Mouse (Mus musculus) small intestine, adult 2 months (tissue): Measurements from ENCODE around the gene Lrrc41. TPM values are rescaled to one million over a fixed set of nuclear protein-coding genes. Genes with fewer than 3 reads are reported as not detected.

Experiments
- H3K27ac ChIP-seq: fragments of 200-500 bp; 2 replicates; pipeline ENCODE4 v1.5.1; 2012; ENCODE audit warnings: low read depth, low read length, control low read depth, inconsistent platforms; ENCODE audit not compliant: insufficient read depth
- H3K27me3 ChIP-seq: fragments of 200-500 bp; 2 replicates; pipeline ENCODE4 v1.6.1; 2012; ENCODE audit warnings: mild to moderate bottlenecking, moderate library complexity, low read length, inconsistent platforms; ENCODE audit not compliant: control insufficient read depth, insufficient read depth
- H3K36me3 ChIP-seq: fragments of 200-500 bp; 2 replicates; pipeline ENCODE4 v1.6.1; 2012; ENCODE audit warnings: mild to moderate bottlenecking, low read length, control low read depth, inconsistent platforms; ENCODE audit not compliant: control insufficient read depth, insufficient read depth
- H3K4me1 ChIP-seq: fragments of 200-500 bp; 2 replicates; pipeline ENCODE4 v1.6.1; 2012; ENCODE audit warnings: low read length, inconsistent platforms, mixed read lengths; ENCODE audit not compliant: control insufficient read depth, insufficient read depth, insufficient read length
- H3K4me3 ChIP-seq: fragments of 200-500 bp; 2 replicates; pipeline ENCODE4 v1.5.1; 2012; ENCODE audit warnings: low read depth, mild to moderate bottlenecking, control low read depth, inconsistent platforms, low read length, moderate library complexity
- CTCF ChIP-seq: fragments of 200-500 bp; IDR thresholded peaks from 2 replicates; pipeline ENCODE4 v1.5.1; 2012; ENCODE audit warnings: low read depth, mild to moderate bottlenecking, control low read depth, inconsistent platforms, low read length, moderate library complexity, mixed read lengths; ENCODE audit not compliant: insufficient replicate concordance, insufficient read length; ENCODE audit errors: extremely low read depth
- POLR2A ChIP-seq: fragments of 200-500 bp; IDR thresholded peaks from 2 replicates; pipeline ENCODE4 v1.6.1; 2012; ENCODE audit warnings: low read depth, mild to moderate bottlenecking, control low read depth, inconsistent platforms, low read length, moderate library complexity
- WGBS: fragments of 180-500 bp; shearing (Covaris S2); methylation state at CpG from one replicate; pipeline ENCODE4 v1.1.7; 2018; 5-methylcytosine and 5-hydroxymethylcytosine counted together
- polyA plus RNA-seq: library from polyadenylated mRNA; depleted of rRNA; stranded (reverse); fragments of >200 nt; gene quantifications from 2 replicates; pipeline ENCODE4 v1.2.3, GENCODE M21; 2012

The Lrrc41 gene
- polyA plus RNA-seq, 1 experiment, result 64.7 TPM

DNA sequence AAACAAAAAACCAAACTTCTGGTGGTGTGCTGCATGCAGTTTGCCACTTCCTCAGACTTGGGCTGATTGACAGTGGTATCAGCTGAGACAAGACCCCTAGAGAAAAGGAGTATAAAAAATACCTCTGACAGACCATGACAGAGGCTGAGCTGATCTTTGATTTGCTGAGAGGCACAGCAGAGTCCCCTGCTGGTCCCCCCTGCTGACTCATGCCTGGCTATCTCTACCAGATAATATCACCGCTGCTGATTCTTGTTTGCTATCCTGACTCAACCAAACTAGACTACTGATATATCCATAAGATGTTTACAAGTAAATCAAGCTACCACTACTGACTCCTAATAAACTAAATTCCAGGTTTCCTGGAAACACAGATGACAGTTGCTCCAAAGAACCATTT lies 11.2 kb upstream of the Lrrc41 start:
- Histone ChIP-seq H3K27me3 (no peaks in the 10 kb centered on the region), H3K36me3 (peaks cover 32% of the 10 kb centered on the region), H3K4me3 (no peak overlapping the region), H3K27ac (no peak overlapping the region), H3K4me1 (no peaks in the 10 kb centered on the region)
- WGBS, result 18% methylated on average over 1 of the region's 1 CpGs
- TF ChIP-seq CTCF, result no peak
- TF ChIP-seq POLR2A, result no peak

DNA sequence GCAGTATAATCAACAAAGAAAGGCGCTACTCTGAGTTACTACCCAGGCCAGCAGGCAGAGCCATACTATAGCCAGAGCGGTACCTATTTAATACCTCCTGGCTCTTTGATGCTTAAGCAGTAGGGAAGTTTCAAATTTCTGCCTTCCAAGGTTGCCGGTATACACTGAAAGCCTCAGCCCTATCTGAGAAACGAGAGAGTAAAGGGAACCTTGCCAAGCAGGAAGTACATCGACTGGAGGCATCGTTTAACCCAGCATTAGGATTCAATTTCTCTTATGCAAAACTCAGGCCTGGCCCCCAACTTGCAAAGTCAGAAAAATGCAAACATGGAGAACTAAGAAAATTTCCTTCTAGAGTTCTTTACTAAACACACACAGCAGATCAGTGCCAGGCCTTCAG lies 5.0 kb upstream of the Lrrc41 start:
- 29% methylated on average over 6 of the region's 6 CpGs for WGBS
- TF ChIP-seq CTCF (no peak), POLR2A (no peak)
- Histone ChIP-seq H3K36me3 (peaks cover 44% of the 10 kb centered on the region), H3K4me1 (peaks cover 2% of the 10 kb centered on the region; the same call in 1 of the 2 replicates), H3K4me3 (no peak overlapping the region), H3K27me3 (no peaks in the 10 kb centered on the region), H3K27ac (no peak overlapping the region)

DNA sequence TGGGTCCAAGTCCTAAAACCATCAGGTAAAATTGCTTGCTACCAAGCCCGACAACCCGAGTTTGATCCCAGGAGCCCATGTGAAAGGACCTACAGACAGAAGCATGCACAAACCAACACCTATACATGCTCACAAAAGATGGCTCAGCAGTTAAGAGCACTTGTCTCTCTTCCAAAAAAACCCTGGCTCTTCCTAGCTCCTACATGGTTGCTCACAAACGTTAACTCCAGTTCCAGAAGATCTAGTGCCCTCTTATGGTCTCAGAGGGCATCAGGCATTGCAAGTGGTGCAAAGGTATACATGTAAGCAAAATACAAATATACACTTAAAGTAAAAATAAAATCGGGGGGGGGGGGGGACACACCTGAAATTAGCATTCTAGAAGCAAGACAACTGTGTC lies 1.9 kb upstream of the Lrrc41 start:
- Histone ChIP-seq H3K4me3 (no peak overlapping the region), H3K36me3 (peaks cover 21% of the 10 kb centered on the region)
- 25% methylated on average over 4 of the region's 4 CpGs for WGBS

DNA sequence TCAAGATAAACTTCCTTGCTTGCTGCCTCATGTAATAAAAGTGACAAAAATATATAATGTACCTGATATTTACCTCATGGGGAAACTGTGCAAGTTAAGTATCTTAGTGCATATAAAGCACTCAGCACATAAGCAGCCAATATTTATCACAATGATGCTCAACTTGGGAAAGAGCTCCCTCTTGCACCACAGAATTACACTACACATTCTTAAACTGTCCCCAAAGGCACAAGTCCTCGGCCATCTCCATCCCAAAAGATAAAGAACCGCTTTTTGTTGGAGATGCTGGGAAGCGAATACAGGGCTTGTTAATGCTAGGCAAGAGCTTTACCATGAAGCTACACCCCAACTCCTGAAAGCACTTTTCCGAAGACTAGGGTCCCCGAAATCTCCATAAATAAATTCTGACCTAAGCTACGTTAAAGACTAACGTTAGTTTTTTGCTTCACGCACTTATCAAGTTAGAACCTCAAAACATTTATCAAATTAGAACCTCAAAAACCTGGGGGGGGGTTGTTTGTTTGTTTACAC lies 859 bp upstream of the Lrrc41 start:
- Histone ChIP-seq H3K27me3 (no peaks in the 10 kb centered on the region), H3K27ac (peak overlapping the region; percentile 90), H3K4me1 (peaks cover 12% of the 10 kb centered on the region), H3K36me3 (peaks cover 13% of the 10 kb centered on the region), H3K4me3 (peak overlapping the region; percentile 85; the same call in 1 of the 2 replicates)
- TF ChIP-seq CTCF, result no peak
- TF ChIP-seq POLR2A, result no peak
- under 1% methylated on average over 8 of the region's 8 CpGs for WGBS

More for the DNA sequence above, 1.9 kb upstream of the Lrrc41 start:
- no peak for TF ChIP-seq POLR2A
- no peak for TF ChIP-seq CTCF
- H3K27ac ChIP-seq, result no peak overlapping the region
- H3K4me1 ChIP-seq, result peaks cover 12% of the 10 kb centered on the region
- no peaks in the 10 kb centered on the region for H3K27me3 ChIP-seq

DNA sequence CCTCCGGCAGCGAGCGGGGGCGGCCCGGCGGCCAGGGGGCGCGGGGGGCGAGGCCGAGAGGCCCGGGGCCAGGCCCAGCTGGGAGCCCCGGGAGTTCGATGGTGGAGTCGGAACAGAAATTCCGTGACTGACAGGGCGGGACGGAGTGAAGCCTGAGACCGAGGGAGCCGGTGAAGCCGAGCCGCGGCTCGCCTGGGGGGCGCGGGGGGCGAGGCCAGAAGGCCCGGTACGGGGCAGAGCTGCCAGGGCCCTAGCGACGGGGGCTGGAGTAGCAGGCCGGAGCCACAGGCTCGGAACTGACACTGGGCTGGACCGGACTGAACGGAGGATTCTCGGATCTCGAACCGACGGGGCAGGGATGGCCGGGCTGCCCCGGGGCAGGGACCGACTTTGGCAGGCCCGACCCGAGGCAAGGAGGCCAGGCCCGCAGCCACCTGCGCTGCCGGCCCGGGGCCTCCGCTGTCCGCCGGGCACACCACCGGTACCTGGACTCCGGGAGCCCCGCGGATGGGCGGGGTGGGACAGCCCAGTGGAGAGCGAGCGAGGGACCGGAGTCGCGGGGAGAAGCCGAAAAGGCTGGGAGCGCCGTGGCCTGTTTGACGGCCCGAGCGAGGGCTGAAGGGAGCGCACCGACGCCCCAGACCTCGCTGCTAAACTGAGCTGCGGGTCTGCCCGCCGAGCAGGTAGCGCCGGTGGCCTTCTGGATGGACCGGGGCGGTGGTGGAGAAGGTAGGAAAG lies 731 bp downstream of the Lrrc41 start:
- Histone ChIP-seq H3K4me3 (peak overlapping the region; percentile 85), H3K27ac (peak overlapping the region; percentile 63), H3K4me1 (peaks cover 12% of the 10 kb centered on the region), H3K36me3 (peaks cover 8% of the 10 kb centered on the region), H3K27me3 (no peaks in the 10 kb centered on the region)
- peak; percentile 24; the same call in 1 of the 2 replicates for TF ChIP-seq CTCF
- TF ChIP-seq POLR2A, result no peak
- under 1% methylated on average over 76 of the region's 77 CpGs for WGBS

DNA sequence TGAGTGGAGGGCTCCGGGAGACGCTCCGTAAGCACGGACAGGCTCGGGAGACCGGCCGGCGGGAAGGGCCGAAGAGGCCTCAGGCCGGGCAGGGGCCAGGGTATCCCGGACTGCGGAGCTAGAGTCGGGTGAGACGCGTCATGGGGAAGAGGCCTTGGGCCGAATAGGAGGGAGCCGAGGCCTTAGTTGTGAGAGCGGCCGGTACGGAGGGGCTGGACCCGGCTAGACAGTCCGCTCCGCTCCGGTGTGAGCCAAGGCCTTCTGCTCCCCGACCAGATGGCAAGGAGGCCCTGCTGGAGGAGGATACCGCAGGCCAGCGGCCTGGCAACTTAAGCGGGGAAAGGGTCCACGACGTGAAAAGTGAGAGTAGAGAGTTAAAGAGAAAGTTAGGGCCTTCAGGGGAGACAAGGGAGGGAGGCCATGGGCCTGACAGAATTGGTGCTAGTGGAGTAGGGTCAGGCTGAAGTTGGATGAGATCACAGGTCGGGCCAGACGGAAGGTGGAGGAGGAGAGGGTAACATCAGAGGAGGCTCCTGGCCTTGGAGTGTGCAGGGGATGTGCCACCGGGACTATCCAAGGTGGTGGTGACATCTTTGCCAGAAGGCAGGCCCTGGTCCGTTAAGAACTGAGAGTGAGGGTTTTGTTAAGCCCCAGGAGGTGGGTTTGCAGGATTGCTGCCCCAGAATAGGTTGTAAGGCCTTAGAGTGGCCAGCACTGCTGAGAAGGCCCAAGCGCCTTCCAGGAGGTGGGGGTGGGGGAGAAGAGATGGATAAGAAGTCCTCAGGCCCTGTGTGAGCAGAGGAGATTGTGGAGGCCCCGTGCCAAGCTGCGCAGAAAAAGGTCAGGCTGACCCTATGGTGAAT lies 1.5 kb downstream of the Lrrc41 start:
- H3K27ac ChIP-seq, result peak overlapping the region; percentile 63
- peaks cover 14% of the 10 kb centered on the region for H3K36me3 ChIP-seq
- 2% methylated on average over 37 of the region's 37 CpGs for WGBS
- peak overlapping the region; percentile 85 for H3K4me3 ChIP-seq
- peaks cover 12% of the 10 kb centered on the region for H3K4me1 ChIP-seq
- no peaks in the 10 kb centered on the region for H3K27me3 ChIP-seq
- TF ChIP-seq CTCF (no peak), POLR2A (no peak)

DNA sequence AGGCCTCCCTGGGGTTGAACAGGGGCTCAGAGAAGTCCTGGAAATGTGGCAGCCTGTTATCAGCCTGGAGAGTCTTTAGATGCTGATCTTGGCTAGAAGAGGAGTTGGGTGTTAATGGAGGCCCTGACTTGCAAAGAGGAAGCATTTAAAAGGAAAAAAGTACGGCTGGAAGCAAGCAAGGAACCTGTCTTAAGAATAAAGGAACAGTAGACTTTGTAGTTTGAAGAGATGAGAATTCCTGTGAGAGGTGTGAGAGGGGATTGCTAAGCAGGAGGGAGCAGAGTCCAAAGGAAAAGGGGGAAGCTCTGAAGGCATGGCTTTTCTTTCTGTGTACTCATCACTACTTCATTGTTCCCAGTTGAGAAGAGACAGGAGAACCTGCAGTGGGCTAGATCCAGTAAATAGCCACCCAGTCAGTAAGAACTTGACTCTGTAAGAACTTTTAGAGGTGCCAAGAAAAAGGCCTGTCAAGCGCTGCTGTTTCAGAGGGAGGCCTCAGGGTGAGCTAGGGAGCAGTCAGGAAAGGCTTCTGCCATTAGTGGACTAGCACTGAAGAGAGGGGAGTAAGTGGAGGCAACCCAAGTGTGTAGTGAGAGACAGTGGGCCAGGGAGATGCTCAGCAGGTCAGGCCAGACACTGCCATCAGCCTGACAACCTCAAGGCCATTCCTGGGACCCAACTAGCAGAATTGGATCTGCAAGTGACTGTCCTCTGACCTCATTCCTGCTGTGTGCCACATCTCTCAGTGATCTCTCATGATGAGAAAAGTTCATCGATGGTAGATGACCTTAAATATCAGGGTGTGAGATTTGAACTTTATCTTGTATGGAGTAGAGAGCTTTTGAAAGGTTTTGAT lies 2.4 kb downstream of the Lrrc41 start:
- Histone ChIP-seq H3K27me3 (no peaks in the 10 kb centered on the region), H3K36me3 (peaks cover 18% of the 10 kb centered on the region), H3K4me1 (peaks cover 12% of the 10 kb centered on the region), H3K27ac (peak overlapping the region; percentile 63), H3K4me3 (peak overlapping the region; percentile 85)
- TF ChIP-seq POLR2A (no peak), CTCF (no peak)
- WGBS, result 22% methylated on average over 3 of the region's 3 CpGs
